Mouse (Mus musculus): Measurements from ENCODE around the gene 2010111I01Rik. TPM values are rescaled to one million over a fixed set of nuclear protein-coding genes. Genes with fewer than 3 reads are reported as not detected.

The 2010111I01Rik gene
- total RNA-seq, 2 experiments from 2014 or later: 87.8 to 90.0 TPM

DNA sequence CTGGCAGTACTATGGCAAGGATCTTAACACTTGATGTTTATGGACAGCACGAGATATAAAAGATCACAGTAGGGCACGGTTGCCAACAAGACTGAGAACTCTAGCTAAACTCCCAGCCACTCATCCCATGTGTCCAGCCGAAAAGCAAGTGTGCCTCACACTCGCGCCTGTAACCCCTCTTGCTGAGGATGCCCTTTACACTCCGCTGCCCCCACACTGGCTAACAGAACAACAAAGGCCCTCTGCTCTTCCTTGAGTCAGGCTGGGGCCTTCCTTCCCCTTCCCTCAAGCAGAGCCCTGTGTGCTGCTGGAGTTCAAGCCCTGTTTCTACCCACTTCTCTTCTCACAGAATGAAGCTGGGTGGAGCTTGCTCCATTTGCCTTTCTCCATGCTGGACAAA is 220.3 kb downstream of the 2010111I01Rik start:
- DNase-seq: no peak
- intact Hi-C loops (cut with DNase I): no loop called here

- intact Hi-C loops (cut with DNase I): no loop called here
- DNase-seq: no peak
Observed at GRCm38 (mm10) chr13:63186217-63186616, 221.5 kb downstream of the 2010111I01Rik start.

GRCm38 (mm10) chr13:63186642-63187041 is 221.9 kb downstream of the 2010111I01Rik start:
- DNase-seq: no peak
- intact Hi-C loops (cut with DNase I): no loop called here

DNA sequence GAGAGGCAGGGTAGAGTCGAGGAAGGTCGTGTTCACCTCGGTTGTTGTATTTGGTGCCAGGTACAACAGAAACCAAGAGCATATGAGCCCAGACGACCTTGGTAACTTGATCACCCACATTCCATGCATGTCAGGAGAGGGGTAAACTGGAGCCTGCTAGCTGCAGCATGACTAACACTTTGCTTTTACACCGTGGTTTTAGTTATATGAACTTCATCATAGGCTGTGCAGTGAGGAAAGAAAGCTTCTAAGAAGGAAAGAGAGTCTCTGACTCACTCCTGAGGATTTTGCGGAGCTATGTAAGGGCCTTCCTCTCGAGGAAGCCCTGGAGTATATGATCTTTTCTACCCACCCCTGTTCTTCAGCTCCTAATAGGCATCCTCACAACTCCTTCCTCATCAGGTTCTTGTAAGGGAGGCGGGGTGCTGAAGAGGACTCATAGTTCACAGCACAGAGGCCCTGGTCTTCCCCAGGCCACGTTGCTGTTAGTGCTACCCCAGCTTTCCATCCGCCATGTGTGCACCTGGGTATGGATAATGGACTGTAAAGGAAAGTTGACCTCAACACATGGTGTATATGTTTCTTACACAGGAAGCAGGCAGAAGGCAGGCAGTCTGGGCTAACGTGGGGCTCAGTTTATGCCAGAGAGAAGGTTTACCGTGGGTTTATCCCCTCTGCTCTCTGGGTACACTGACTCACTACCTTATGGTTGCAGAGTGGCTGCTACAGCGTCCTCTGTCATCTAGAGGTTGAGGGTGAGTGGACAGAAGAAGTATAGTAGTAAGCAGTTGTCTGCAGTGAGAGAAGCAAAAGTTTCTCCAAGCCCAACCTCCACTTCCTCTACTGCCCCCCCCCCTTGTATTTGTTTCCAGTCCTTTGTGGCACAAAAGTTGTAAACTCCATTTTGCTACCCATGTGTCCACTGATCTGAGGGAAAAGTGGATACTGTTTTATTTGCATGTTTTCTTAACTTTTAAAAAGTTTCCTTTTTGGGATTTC is 222.8 kb downstream of the 2010111I01Rik start:
- DNase-seq: no peak
- intact Hi-C loops (cut with DNase I): no loop called here

DNA sequence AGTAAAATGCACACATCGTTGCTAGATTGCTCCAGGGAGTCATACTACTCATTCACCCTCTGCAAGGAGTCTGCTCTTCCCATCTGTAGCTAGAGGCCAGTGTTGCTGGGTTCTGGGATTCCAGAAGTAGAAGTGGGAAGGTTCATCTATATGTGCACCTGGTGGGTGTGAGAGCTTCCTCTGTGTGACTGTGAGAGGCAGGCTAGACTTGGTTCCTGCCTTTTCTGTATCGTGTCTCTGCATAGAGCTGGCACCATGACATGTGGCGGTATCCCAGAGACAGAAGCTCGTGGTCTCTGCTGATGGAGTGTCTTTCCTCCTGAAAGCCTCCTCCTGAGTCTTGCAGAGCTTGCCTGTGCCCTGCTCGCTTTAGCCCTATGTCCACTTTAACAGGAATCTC is 223.6 kb downstream of the 2010111I01Rik start:
- DNase-seq: no peak
- intact Hi-C loops (cut with DNase I): no loop called here

DNA sequence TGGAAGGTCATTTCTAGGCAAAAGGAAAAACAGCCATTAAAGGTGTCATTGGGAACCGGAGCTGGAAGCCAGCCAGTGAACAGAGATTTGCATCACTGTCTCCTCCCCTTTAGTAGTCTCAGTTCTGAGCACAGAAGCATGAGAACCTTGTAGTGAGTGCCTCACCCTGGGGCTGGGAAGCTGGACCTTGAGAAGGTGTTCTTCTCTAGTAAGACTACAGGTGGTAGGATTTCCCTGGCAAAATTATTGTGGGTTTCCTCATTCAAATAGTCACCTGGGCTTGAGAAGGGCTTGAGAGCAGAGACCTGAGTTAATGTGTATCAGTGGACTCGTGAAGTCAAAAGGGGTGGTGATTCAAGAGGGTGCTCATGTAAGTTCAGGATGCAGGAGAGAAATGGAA is 224.1 kb downstream of the 2010111I01Rik start:
- no peak for DNase-seq
- intact Hi-C loops (cut with DNase I): no loop called here

DNA sequence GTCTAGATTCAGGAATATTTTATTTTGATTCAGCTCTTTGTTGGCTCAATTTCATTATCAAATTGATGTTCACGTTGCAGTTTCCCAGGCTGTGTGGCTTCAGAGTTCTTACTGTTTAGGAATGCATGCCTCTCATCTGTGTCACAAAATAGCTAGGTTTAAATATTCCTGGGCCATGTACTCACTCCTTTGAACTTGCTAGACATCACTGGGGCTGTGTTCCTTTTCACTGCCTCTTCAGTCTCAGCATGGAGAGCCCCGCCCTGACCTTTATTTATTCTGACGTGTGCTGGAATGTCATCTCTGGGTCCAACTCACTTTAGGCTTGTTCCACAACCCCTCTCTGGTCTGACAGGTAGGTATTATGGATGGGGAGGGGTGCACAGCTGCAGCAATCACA is 228.7 kb downstream of the 2010111I01Rik start:
- intact Hi-C loops (cut with DNase I): no loop called here

GRCm38 (mm10) chr13:63198038-63198437 is 233.3 kb downstream of the 2010111I01Rik start:
- intact Hi-C loops (cut with DNase I): no loop called here
- DNase-seq: no peak

More for the DNA sequence above, 228.7 kb downstream of the 2010111I01Rik start:
- DNase-seq: no peak

DNA sequence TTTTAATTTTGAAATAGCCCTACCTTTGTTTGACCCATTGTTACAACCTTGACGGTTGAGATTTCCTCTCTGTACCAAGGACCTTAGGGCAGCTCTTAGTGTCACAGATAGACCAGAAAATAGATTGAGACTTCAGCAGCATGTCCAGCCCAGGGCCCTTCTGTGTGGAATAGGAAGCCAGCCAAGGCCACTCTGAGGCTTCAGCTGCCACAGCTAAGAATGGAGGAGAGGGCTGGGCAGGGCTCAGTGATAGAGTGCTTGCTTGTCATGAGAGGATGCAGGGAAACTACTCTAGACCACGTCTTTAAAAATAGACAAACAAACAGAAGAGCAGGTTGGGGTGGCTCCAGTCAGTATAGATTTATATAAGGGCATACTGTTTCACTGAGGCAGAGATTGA is 234.9 kb downstream of the 2010111I01Rik start:
- intact Hi-C loops (cut with DNase I): no loop called here

GRCm38 (mm10) chr13:63203502-63204278 is 239.0 kb downstream of the 2010111I01Rik start:
- intact Hi-C loops (cut with DNase I): no loop called here
- DNase-seq: no peak

More for the DNA sequence above, 234.9 kb downstream of the 2010111I01Rik start:
- DNase-seq: no peak

- intact Hi-C loops (cut with DNase I): no loop called here
- no peak for DNase-seq
Observed at GRCm38 (mm10) chr13:63205750-63206149, 241.1 kb downstream of the 2010111I01Rik start.

GRCm38 (mm10) chr13:63206396-63206795 is 241.7 kb downstream of the 2010111I01Rik start:
- no peak for DNase-seq
- intact Hi-C loops (cut with DNase I): no loop called here

DNA sequence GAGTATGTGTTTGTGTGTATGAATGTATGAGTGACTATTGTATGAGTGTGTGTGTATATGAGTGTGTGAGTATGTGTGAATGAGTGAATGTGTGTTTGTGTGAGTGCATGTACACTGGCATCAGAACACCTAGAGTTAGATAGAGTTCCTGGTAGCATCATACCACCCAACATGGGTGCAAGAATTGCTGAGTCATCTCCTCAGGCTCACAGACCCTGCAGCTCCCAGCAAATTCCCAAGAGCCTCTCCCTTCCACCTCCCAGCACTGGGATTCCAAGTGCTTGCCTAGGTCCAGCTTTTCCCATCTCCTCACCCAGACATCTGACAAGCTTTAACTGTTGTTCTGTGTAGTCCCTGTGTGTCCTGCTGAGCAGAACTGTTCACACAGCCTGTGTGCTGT is 251.8 kb downstream of the 2010111I01Rik start:
- intact Hi-C loops (cut with DNase I): no loop called here
- DNase-seq: no peak

DNA sequence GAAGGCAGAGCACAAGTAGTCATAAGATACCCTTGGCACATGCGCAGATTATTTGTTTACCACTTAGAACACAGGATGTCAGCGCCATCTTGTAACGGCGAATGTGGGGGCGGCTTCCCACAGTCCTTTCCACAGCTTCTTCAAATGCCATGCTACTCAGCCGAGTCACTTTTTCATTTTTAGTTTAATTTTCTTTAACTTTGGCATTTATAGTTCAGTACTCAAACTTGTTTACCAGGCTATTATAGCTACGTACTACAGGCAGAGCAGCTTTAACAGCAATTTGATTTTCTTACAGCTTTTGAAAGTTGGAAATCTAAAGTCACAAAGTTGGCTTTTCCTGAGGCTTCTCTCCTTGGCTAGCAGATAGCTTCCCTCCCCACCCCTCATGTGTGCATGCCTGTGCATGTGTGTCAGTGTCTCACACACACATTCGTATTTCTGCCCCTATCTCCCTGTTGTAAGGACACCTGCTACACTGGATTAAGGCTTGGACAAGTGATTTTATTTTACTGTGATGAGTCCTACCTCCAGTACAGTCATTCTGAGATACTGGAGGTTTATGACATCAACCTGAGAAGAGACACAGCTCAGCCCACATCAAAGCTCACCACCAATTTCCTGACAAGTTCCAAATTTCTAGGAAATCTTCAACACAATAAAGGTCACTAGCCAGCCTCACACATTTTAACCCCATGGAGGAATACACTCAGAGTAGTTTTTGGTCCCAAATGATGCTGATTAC is 258.5 kb downstream of the 2010111I01Rik start:
- intact Hi-C loops (cut with DNase I): no loop called here
- no peak for DNase-seq

- no peak for DNase-seq
- intact Hi-C loops (cut with DNase I): no loop called here
Observed at GRCm38 (mm10) chr13:63225796-63226583, 261.3 kb downstream of the 2010111I01Rik start.

DNA sequence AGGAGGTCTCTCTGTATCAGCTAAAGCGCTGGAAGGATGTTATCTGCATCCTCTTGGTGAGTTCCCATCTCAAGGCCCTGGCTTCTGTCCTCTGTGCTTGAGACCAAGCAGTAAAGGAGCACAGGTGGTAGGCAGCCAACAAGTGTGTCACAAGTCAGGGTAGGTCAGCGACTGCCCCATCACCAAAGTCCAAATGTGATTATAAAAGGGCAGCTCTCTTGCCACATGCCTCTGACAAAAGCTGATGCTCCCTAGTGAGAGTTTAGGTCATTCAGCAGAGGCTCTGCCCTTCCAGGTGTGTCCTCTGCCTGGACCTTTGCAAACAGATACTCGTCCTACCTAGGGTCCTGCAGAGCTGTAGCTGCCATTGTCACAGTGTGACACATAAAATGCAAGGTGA is 263.1 kb downstream of the 2010111I01Rik start:
- intact Hi-C loops (cut with DNase I): no loop called here

DNA sequence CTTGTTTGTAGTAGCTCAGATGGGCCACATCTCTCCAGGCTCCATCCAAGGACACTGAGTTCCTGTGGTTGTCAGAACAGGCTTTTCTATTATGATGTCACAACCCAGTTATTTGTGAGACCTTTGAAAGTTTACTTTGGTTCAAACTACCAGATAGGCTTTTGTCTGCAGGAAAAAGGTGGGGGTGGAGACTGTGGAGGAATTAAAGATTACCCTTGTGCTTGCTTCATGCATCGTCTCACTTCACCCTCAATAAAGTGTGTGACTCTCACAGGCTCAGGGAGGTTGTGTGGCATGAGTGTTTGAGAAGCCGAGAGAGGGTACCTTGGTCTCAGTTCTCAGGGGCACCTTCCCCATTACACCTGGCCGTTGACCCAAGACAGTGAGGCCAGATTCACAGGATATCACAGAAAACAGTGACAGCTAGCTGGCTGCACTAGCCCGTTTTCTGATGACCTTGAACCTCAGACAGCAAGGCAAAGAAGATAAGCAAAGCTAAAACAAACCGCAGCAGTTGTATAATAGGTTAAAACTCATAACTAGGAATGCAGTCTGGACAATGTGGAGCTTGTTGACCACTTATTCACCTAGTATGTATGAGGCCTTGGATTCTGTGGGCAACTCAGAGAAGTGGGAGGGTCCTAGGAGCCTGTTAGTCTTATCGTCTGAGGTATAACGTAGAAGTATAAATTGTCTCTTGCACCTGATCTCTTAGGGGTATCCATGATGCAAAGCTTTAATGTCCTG is 266.4 kb downstream of the 2010111I01Rik start:
- intact Hi-C loops (cut with DNase I): loop anchor here (5.0 kb wide), 1 partner anchor 259 kb away; no protein-coding TSS in a partner anchor

More for the DNA sequence above, 263.1 kb downstream of the 2010111I01Rik start:
- DNase-seq: no peak

GRCm38 (mm10) chr13:63231702-63232070 is 267.0 kb downstream of the 2010111I01Rik start:
- DNase-seq: no peak
- intact Hi-C loops (cut with DNase I): loop anchor here (5.0 kb wide), 1 partner anchor 259 kb away; no protein-coding TSS in a partner anchor

More for the DNA sequence above, 266.4 kb downstream of the 2010111I01Rik start:
- no peak for DNase-seq

GRCm38 (mm10) chr13:63232558-63232957 is 267.9 kb downstream of the 2010111I01Rik start:
- no peak for DNase-seq
- intact Hi-C loops (cut with DNase I): loop anchor here (5.0 kb wide), 1 partner anchor 260 kb away; no protein-coding TSS in a partner anchor

Measured in heart, postnatal 36 days (tissue).